Mouse (Mus musculus) right cerebral cortex, postnatal 36 days (tissue): ENCODE measurements around the gene Myo3b.

ENCODE experiments used
- DNase-seq, 2 experiments: peaks; one replicate each; pipeline ENCODE4 v3.0.0; 2022; ENCODE audit warnings: low spot score in 2 of 2, mixed read lengths in 1 of 2

Gene Myo3b

DNA sequence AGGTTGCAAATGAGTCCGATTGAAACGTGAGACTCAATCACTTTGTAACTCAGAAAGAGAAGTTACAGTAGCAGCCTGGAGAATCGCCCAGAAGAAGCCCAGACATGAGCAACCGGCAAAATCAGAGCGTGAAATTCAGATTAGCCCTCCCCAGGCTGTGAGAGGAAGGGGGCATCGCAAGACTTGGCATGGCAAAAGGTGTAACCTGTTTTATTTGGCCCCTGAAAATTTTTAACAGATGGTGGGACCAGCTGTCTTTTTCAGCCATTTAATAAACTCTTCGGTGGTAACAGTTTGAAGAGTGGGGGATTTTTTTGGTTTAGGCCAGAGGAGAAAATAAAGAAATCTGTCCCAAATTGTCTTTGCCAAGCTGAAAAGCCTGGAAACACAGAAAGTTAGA is 405.2 kb downstream of the Myo3b start:
- DNase-seq: no peak

DNA sequence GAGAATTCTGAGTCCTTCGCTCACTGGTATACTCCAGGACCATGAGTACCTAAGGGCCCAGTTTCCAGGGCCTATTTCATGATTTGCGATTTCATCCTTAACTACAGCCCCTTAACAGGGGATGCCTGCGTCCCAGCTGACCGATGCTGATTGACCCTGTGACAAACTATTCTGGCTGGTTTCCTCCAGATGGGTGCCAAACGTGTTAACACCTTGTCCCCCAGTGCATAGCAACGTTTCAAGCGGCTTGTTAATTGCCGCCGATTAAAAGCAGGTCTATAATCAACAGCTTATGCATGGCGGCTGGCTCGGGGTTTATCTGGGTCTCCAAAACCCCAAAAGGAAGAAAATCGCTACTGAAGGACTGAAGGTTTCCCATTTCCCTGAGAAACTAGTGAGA is 417.3 kb downstream of the Myo3b start:
- no peak for DNase-seq

- DNase-seq: no peak
These were observed 424.7 kb downstream of the Myo3b start for GRCm38 (mm10) chr2:70463606-70464005.

DNA sequence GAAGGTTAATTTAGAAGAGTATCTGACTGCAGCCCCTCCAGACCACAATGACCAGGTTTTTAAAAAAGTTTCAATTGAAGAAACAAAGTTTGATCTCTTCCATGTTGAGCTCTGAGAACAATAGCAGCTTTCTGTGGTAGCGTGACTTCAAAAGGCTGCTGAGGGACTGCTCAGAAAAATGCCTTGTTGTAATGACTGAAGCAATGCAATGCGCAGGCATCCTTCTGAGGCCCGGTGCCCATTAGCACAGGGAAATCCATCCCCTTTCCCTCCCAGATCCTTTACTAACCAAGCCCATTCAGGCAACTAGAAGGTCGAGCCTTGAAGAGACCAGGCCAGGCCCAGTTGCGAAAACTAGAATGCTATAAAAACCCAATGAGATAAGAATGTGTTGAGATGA is 432.2 kb downstream of the Myo3b start:
- DNase-seq: no peak

- no peak for DNase-seq
These were observed 433.1 kb downstream of the Myo3b start for GRCm38 (mm10) chr2:70471861-70472620.
